Mouse (Mus musculus) retina, postnatal 1 day (tissue): ENCODE results near the gene Ldhb.
"Not testable (repeated sequence)": the region's sequence is repeated elsewhere in the genome, so short reads cannot be mapped to it uniquely, and the experiment has no call there.

Source experiments
- DNase-seq: peaks from one replicate; pipeline ENCODE4 v3.0.0-alpha.2; 2012

Ldhb gene

GRCm38 (mm10) chr6:142512902-142513301 lies 5.1 kb upstream of the Ldhb start:
- DNase-seq: no peak

- no peak for DNase-seq
Observed at GRCm38 (mm10) chr6:142511516-142512135, 3.9 kb upstream of the Ldhb start.

- DNase-seq: no peak
Observed at GRCm38 (mm10) chr6:142508663-142509062, 906 bp upstream of the Ldhb start.

- no peak for DNase-seq
Observed at GRCm38 (mm10) chr6:142507033-142507784, 548 bp downstream of the Ldhb start.

GRCm38 (mm10) chr6:142506338-142507032 lies 1.3 kb downstream of the Ldhb start:
- no peak for DNase-seq

- DNase-seq: no peak
Observed at GRCm38 (mm10) chr6:142503601-142504000, 4.2 kb downstream of the Ldhb start.

- DNase-seq: no peak
Observed at GRCm38 (mm10) chr6:142502519-142503125, 5.1 kb downstream of the Ldhb start.

- not testable (repeated sequence) for DNase-seq
Observed at GRCm38 (mm10) chr6:142490114-142490513, 17.6 kb downstream of the Ldhb start.

GRCm38 (mm10) chr6:142487638-142488037 lies 20.1 kb downstream of the Ldhb start:
- DNase-seq: no peak

- no peak for DNase-seq
Observed at GRCm38 (mm10) chr6:142485478-142486123, 22.2 kb downstream of the Ldhb start.

GRCm38 (mm10) chr6:142477239-142477638 lies 30.5 kb downstream of the Ldhb start:
- DNase-seq: no peak

GRCm38 (mm10) chr6:142472801-142473203 lies 35.0 kb downstream of the Ldhb start, which contains the start of gene Gys2:
Gene Gys2, minus strand, starts transcription at chr6:142473109.
- no peak for DNase-seq

- no peak for DNase-seq
Observed at GRCm38 (mm10) chr6:142471141-142471540, 36.6 kb downstream of the Ldhb start.

- peak; percentile 68 for DNase-seq
Observed at GRCm38 (mm10) chr6:142469602-142470001, 38.2 kb downstream of the Ldhb start.

GRCm38 (mm10) chr6:142462194-142462593 lies 45.6 kb downstream of the Ldhb start:
- no peak for DNase-seq

GRCm38 (mm10) chr6:142459017-142459678 lies 48.6 kb downstream of the Ldhb start:
- DNase-seq: peak; percentile 30

GRCm38 (mm10) chr6:142458010-142458409 lies 49.7 kb downstream of the Ldhb start:
- DNase-seq: peak; percentile 53

- peak; percentile 48 for DNase-seq
Observed at GRCm38 (mm10) chr6:142455314-142455996, 52.3 kb downstream of the Ldhb start.

GRCm38 (mm10) chr6:142453311-142453710 lies 54.4 kb downstream of the Ldhb start:
- no peak for DNase-seq

- DNase-seq: peak; percentile 34
Observed at GRCm38 (mm10) chr6:142451381-142451780, 56.4 kb downstream of the Ldhb start.
